Mouse (Mus musculus): Measurements from ENCODE around the gene Sbf1.
A peak's percentile ranks its signal among the peaks of the same experiment; 100 is the strongest.

The Sbf1 gene

DNA sequence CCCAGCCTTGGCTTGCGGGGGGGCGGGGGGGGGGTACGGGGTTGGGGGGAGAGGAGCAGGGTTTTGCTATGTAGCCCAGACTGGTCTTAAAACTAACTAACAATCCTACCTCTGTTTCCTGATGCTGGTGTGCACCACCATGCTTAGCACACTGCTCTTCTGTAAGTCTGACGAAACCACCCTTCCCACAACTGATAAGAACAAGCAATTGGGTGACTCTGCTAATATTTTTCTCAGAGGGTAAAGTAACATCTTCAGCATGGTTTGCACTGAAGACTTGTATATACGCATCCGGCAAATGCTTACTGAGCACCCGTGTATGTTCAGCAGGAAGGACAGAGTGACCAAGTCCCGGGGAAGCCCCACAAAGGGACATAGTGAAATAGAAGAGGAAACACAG lies 6.2 kb upstream of the Sbf1 start:
- no peak for DNase-seq (ENCODE audit: extremely low spot score, low spot score)

GRCm38 (mm10) chr15:89316146-89316545 lies 1.0 kb upstream of the Sbf1 start:
- no peak for DNase-seq (ENCODE audit: extremely low spot score, low spot score)

DNA sequence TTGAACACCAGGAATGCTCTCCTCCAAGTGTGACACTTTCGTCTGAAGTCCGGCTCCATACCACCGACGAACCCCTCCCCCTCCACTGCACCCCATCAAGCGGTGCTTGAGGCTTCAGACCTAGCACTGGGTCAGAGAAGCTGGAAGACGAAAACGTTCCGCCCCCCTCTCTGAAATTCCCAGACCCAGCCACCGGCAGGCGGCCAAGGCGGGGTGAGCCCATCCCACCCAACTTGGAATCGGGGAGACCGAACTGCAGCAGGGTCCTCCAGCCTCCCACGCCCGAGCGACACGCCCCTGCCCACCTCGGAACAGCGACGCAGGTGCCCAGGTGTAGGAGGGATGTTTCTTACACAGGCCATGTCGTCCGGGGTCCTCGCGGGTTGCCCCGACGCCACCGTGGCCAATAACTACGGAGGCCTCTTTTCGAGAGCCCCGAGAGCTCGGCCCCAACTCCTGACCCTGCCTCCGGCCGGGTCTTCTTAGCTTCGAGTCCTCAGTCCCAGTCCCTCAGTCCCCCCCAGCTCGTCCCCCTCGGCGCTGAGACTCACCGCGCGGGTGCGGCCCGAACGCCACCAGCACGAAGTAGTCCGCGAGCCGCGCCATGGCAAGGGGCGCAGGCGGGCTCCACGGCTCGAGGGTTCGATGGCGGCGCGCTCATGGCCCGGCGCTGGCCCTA lies 461 bp downstream of the Sbf1 start:
- DNase-seq (ENCODE audit: extremely low spot score, low spot score) = peak; percentile 44

DNA sequence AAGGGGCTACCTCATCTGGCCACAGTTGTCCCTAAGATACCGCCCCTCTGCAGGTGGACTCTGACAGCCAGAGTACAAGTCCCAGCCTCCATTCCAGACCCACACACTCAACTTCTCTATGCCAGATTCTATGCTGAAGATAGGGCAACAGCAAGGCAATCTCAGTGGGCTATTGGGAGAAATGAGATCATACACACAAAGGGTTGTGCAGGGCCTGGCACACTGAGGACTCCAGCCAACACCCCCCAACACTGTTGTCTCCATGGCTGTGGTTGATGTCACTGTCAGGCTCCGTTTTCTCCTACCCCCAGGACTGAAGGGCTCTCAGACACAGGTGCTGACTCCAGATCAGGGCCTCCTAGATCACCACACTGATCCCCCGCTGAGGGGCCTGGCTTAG lies 1.0 kb downstream of the Sbf1 start:
- no peak for DNase-seq (ENCODE audit: extremely low spot score, low spot score)

DNA sequence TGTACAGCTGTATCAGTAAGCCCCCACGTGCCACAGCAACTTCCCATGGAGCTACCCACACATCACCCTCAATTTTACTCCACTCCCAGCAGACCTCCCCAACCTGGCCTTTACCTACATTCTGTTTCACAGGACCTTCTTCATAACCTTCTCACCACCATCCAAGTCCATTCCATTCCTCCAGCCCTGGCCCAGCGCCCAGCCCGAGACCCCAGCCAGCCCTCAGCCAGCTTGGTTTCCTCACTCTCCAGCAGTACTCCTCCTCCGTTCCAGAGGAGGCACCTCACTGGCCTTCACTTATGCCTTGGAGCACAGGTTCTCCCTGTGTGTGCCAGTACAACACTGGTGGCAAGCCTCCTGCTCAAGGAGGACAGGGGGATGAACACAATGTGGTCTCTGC lies 1.8 kb downstream of the Sbf1 start:
- no peak for DNase-seq (ENCODE audit: extremely low spot score, low spot score)

DNA sequence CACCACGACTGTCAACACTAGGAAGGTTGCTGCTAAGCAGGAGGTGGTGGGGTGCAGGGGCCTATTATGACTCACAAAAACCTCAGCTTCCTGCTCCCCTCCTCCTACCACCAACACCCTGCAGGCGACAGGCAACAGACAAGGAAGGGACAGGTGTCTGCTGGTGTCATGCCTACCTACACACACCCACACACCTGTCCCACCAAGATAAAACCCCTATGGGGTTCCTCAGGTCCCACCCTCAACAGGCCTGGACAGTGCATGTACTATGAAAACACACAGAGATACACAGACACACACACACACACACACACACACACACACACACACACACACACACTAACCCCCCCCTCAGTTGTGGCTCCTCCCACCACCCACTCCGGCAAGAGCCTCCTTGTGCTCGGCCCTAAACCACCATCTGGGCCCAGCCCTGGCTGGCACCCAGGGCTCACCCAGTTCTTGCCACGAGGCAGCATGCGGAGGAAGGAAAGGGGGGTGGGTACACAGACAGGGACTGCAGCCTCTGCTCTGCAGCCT lies 5.1 kb downstream of the Sbf1 start:
- DNase-seq (ENCODE audit: extremely low spot score, low spot score) = no peak

- DNase-seq (ENCODE audit: extremely low spot score, low spot score) = no peak
These were observed 6.5 kb downstream of the Sbf1 start for GRCm38 (mm10) chr15:89308406-89309139.

DNA sequence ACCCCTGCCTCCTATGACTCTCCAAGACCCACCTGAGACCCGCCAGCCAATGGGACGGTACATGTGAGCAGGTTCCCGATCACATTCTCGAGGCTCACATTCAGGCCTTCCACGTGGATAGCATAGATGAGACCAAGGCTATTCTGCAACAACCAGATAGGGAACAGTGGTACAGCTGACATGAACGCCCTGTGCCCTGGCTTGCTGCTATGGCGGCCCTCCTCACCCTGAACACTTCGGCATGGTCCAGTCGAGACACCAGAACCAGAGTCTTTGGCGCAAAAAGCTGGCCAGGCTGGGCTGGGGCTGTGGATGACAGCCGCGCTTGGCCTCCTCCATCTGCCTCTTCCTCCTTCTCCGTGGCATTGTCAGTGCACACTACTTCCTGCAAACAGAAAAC lies 7.7 kb downstream of the Sbf1 start:
- DNase-seq (ENCODE audit: extremely low spot score, low spot score) = no peak

DNA sequence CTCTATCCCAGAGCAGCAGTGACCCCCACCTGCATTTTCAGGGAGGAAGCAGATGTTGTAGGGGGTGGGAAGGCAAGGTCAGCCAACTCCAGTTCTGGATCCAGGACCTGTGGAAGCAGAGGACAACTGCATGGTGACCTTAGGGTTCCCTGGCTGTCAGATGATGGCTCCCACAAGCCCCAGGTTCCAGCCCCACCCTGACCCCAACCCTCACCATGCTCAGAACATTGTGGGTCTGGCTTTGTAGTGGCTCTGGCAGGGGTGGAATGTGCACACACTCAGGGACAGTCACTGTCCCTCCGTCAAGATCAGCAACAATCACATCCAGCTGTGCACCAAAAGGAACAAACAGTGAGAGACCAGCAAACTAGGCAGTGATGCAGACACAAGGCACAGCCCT lies 9.1 kb downstream of the Sbf1 start:
- no peak for DNase-seq (ENCODE audit: extremely low spot score, low spot score)

- no peak for DNase-seq (ENCODE audit: extremely low spot score, low spot score)
These were observed 14.5 kb downstream of the Sbf1 start for GRCm38 (mm10) chr15:89300600-89300999.

DNA sequence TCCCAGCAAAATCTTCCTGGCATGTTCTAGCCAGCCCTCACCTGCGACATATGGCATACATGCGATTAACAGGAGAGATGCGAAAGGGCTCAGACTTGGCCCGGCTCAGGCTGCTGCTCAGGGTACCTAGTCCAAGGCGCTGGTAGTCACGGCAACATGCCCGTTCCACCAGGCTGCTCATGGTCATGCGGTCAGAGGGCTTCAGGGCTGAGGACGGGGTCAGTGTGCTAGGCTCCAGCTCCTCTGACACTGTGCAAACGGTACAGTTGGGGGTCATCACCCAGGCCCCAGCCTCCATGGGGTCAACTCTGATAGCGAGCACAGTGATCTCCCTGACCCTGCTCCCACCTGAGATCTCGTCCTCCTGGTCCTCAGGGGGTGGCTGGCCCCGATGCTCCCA lies 14.9 kb downstream of the Sbf1 start:
- DNase-seq (ENCODE audit: extremely low spot score, low spot score) = no peak

GRCm38 (mm10) chr15:89297695-89298094 lies 17.4 kb downstream of the Sbf1 start:
- DNase-seq (ENCODE audit: extremely low spot score, low spot score) = no peak

GRCm38 (mm10) chr15:89296465-89296864 lies 18.6 kb downstream of the Sbf1 start:
- no peak for DNase-seq (ENCODE audit: extremely low spot score, low spot score)

- no peak for DNase-seq (ENCODE audit: extremely low spot score, low spot score)
These were observed 19.4 kb downstream of the Sbf1 start for GRCm38 (mm10) chr15:89295580-89296165.

GRCm38 (mm10) chr15:89293778-89294177 lies 21.3 kb downstream of the Sbf1 start:
- no peak for DNase-seq (ENCODE audit: extremely low spot score, low spot score)

- DNase-seq (ENCODE audit: extremely low spot score, low spot score) = no peak
These were observed 22.3 kb downstream of the Sbf1 start for GRCm38 (mm10) chr15:89292795-89293194.

- no peak for DNase-seq (ENCODE audit: extremely low spot score, low spot score)
These were observed 23.6 kb downstream of the Sbf1 start for GRCm38 (mm10) chr15:89291521-89291920.

GRCm38 (mm10) chr15:89289455-89289854 lies 25.7 kb downstream of the Sbf1 start:
- DNase-seq (ENCODE audit: extremely low spot score, low spot score) = no peak

DNA sequence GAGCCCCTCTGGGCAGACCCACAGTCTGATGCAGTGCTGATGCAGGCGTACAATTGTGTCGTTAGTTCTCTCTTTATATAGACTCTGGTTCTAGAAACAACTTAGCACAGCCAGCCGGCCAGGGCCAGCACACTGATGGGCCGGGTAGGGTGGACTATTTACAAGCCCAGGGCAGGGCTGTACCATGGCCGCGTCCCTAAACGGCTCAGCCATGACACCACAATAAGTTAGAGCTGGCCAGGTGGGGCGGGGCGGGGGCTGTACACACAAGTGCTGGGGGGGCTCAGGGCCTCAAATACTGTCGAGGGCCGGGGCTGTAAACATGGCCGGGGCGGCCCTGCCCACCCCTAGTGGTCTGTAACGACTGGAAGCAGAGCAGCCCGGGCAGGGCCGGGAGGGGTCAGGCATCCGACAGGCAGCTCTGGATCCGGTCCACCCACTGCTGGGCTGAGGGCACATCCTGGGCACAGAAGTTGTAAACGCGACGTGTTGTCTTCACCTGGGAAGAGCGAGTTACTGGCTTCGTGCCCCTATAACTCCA lies 26.8 kb downstream of the Sbf1 start:
- no peak for DNase-seq (ENCODE audit: extremely low spot score, low spot score)

GRCm38 (mm10) chr15:89286582-89286981 lies 28.5 kb downstream of the Sbf1 start:
- no peak for DNase-seq (ENCODE audit: extremely low spot score, low spot score)

- DNase-seq (ENCODE audit: extremely low spot score, low spot score) = no peak
These were observed 29.0 kb downstream of the Sbf1 start for GRCm38 (mm10) chr15:89286114-89286513.

- DNase-seq (ENCODE audit: extremely low spot score, low spot score) = no peak
These were observed 29.6 kb downstream of the Sbf1 start for GRCm38 (mm10) chr15:89285478-89285877.
